Mouse (Mus musculus) gonadal fat pad, adult 2 months (tissue): ENCODE measurements around the gene Cep112. TPM values are rescaled to one million over a fixed set of nuclear protein-coding genes. Genes with fewer than 3 reads are reported as not detected.
"Not testable (repeated sequence)": the region's sequence is repeated elsewhere in the genome, so short reads cannot be mapped to it uniquely, and the experiment has no call there.

Experiments
- DNase-seq: peaks from one replicate; pipeline ENCODE4 v3.0.0-alpha.2; 2012; ENCODE audit warnings: low read depth
- polyA plus RNA-seq: library from polyadenylated mRNA; depleted of rRNA; stranded (reverse); fragments of >200 nt; gene quantifications from 2 replicates; pipeline ENCODE4 v1.2.3, GENCODE M21; 2012

Cep112 gene
- polyA plus RNA-seq, 1 experiment: 1.1 TPM

DNA sequence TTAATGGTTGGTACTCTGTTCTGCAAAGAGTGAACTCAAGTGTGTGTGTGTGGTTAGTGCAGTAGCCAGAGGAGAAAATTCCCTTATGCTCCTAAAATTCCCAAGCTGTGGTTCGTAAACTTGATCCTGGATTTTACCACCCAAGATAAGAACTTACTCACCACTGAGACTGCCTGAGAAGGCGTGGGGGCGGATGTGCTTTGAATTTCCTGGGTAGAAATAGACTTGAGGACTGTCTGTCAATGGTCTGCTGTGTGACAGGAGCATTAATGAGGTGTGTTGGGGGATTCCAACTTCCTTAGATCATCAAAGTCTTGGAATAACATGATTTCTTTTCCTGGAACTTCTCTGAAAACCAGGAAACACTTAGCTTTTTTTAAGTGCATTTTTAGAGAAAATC, 374.7 kb downstream of the Cep112 start:
- DNase-seq: no peak

GRCm38 (mm10) chr11:108804030-108804429, 379.0 kb downstream of the Cep112 start:
- DNase-seq: no peak

DNA sequence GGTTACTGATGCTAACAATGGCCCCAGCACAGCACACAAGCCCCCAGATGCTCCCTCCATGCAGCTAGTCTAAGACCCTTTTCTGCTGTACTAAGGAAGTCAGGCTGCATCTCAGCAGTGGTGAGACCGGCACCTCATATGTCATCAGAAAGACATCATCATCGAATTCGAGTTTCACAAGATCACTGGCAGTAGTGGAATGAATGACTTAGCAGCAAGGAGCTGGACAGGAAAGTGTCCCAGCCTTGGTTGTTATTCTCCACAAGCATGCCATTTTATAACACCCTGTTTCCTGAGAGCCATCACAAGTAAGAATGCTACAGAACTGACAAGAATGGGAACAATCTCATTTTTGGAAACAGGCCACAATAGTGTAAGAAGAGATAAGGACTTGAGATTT, 381.0 kb downstream of the Cep112 start:
- DNase-seq: no peak

- DNase-seq: no peak
Measured at GRCm38 (mm10) chr11:108809626-108810025, 384.6 kb downstream of the Cep112 start.

GRCm38 (mm10) chr11:108821771-108822170, 396.8 kb downstream of the Cep112 start:
- DNase-seq: no peak

- DNase-seq: no peak
Measured at GRCm38 (mm10) chr11:108822257-108822656, 397.3 kb downstream of the Cep112 start.

DNA sequence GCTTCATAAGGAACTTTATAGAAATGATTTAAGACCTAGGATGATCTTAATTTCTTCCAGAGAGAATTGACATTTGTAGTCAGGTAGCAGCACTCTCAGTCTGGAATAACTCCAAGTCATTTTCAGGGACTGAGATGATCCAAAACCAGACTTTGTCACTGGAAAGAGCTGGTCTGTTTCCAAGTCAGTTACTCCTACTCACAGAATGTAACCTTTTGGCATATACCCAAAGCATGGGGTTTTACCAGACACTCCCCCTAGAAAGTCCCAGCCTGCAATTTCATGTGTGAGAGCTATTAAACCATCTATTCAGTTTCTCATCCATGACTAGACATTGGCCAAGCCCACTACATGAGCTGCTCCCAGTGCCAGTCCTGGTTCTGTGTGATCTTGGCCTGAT, 402.3 kb downstream of the Cep112 start:
- no peak for DNase-seq

DNA sequence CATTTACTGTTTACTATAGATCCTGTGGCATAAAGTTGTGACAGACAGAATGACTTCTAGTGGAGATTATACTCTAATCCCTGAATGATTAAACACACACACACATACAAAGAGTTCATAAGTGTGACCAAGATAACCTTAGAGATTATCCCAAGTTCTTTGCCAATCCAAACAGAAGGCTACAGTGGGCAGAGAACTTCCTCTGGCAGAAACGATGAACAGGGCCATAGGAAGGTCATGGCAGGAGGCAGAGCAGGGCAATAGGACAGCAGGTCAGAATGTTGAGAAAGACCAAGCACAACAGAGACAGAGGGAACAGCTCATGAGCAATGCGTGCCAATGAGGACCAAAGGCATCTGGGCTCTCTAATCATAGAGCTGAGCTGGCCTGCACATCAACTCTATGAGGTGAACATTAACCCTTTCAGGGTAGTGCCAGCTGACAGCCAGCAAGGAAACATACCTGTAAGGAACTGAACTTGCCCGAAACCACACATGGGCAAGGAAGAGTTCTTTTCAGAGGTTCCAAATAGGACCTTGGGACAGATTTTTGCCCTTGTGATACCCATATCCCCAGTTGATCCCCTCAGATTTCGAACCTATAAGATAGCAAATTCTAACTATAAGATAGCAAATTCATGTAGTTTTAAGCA, 403.5 kb downstream of the Cep112 start:
- peak; percentile 87 for DNase-seq

DNA sequence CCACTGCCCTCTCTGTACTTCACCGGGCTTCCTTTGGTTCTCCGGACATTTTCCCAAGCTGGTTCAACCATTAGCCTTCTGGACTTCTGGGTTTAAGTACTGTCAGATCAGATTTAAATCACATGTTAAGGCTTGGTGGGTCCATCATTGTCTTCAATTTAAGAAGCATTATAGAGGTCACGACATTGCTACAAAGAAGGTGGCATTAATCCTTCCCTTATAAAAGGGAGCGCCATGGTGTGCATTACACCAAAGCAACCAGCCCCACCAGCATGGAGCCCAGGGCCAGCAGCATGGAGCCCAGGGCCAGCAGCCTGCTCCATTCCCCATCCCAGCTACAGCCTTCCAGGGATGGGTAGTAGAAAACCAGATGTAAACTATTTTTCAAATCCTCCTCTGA, 411.7 kb downstream of the Cep112 start:
- DNase-seq: no peak

- no peak for DNase-seq
Measured at GRCm38 (mm10) chr11:108840195-108840594, 415.2 kb downstream of the Cep112 start.

- DNase-seq: no peak
Measured at GRCm38 (mm10) chr11:108842765-108843164, 417.8 kb downstream of the Cep112 start.

GRCm38 (mm10) chr11:108845971-108846370, 421.0 kb downstream of the Cep112 start:
- DNase-seq: no peak

DNA sequence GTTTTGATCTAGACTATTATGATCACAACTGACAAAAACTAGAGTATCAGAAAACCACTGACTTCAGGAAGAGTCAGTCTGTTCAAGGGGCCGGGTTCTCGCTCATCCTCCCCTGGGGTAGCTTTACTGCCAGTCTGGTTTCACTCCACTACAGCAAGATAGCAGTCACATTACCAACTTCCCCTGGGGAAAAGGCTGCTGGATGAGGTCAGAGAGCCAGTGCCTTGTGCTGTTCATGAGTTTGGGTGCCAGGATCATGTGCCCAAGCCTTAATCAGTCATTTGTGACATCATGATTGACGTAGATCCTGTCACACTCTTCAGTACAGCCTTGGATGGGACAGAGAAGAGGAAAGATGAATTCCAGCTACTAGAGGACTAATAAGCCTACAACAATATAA, 421.5 kb downstream of the Cep112 start:
- no peak for DNase-seq

- DNase-seq: no peak
Measured at GRCm38 (mm10) chr11:108851771-108852170, 426.8 kb downstream of the Cep112 start.

DNA sequence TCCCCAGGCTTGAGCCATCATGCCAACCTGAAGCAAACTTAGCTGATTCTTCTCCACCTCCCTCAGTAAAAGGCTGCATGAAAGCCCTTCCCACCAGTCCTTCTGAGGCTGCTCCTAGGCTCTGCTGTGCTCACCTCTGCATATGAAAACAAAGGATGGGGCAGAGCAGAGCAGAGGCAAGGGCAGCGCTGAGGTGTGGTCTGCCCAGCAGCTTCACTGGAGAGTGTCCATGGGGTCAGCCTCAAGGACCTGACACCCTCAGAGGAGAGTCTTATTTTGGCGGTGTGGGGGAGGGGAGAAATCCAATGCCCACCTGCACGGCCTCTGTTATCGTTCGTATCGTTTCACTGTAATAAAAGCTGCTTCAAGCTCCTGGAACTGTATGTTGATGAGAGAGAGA, 432.3 kb downstream of the Cep112 start:
- no peak for DNase-seq

GRCm38 (mm10) chr11:108857678-108858338, 432.8 kb downstream of the Cep112 start:
- no peak for DNase-seq

- DNase-seq: no peak
Measured at GRCm38 (mm10) chr11:108858339-108858804, 433.4 kb downstream of the Cep112 start.

GRCm38 (mm10) chr11:108858846-108859245, 433.9 kb downstream of the Cep112 start:
- DNase-seq: no peak

DNA sequence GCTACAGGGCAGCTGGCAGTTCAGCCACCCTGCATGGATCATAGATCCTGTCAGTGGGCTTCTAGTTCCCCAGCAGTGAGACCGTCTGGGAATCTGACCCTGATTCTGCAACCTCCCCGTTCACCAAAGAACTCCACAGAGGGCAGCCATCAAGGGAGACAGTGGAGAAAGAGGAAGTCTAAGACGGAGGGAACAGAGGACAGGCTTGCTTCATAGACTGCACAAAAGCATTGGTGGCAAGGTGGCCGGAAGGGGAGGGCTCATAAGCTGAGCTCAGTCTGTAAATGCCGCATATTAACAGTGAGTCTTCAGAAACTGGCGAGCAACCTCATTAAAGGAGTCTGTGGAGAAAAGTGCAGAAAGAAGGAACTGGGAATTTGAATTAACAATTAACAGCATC, 437.4 kb downstream of the Cep112 start:
- DNase-seq: no peak

- DNase-seq: no peak
Measured at GRCm38 (mm10) chr11:108865746-108866145, 440.8 kb downstream of the Cep112 start.

GRCm38 (mm10) chr11:108867538-108867937, 442.5 kb downstream of the Cep112 start:
- DNase-seq: no peak

DNA sequence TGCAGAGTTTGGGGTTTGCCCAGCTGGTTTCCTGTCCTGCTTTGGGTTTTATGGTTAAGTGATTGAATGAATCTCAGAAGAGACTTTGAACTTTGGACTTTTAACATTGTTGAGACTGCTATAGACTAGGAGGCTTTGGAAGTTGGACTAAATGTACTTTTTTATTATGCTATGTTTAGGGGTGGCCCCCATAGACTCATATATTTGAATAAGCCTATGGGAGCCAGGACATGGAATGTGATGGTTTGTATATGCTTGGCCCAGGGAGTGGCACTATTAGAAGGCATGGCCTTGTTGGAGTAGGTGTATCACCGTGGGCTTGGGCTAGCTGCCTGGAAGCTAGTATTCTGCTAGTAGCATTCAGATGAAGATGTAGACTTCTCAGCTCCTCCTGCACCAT, 446.3 kb downstream of the Cep112 start:
- not testable (repeated sequence) for DNase-seq

DNA sequence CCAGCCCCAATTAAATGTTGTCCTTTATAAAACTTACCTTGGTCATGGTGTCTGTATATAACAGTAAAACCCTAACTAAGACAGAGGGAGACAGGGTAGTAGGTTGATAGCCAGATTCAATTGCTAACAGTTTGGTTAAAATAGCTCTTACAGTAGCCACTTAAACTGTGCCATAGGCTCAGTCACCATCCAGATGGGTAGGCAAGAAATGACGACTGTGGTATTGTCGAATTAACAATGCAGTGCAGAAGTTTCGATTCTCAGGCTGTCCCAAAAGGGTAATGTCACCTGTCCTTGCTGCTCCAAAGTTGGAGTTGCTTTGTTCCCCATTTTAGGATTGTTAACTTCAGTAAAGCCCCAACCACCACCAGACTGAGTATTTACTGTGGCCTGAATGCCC, 446.8 kb downstream of the Cep112 start:
- no peak for DNase-seq
